In the genomic region with DNA sequence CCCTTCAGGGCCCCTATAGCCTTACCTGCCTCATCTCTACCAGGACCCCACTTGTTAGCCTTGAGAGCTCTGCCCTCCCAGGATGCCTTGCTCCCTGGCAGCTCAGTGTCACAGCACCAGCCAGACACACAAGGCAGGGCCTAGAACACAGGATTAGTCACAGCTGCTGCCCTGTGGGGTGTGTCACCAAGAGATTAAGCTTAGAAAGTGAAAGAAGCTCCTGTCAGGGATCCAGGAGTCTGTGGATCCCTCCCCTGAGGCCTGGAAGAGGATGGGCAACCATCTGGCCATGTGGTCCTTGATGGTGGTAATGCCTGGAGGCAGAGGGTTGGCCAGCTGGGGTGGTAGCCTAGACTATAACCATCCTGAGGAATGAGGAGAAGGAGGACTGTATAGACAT, we compare ENCODE assay signal across 14 mouse cellular contexts.
DNase-seq lines count a peak whose midpoint lies in the region; ATAC-seq lines count a peak whose summit lies in the region.
"Had no signal": no experiment of that assay in that cellular context is flagged by ENCODE, and none has a peak within 500 bp of the region (broad histone marks: within the 10 kb centered on the region; RNA-seq: fewer than 3 reads in every experiment).

No protein-coding gene starts in this region.

- no peak overlapping the region for H3K4me3 ChIP-seq in midbrain, embryonic 12.5 days
- no peak overlapping the region for H3K4me3 ChIP-seq in midbrain, embryonic 15.5 days
- H3K4me3 ChIP-seq: forebrain, embryonic 15.5 days; limb, embryonic 12.5 days; neural tube, embryonic 12.5 days had no signal

- H3K27me3 ChIP-seq in midbrain, embryonic 12.5 days, result 0 out of 2 replicates have a peak, but pooled peaks cover 2% of the 10 kb centered on the region
- 0 out of 2 replicates have a peak, but pooled peaks cover 2% of the 10 kb centered on the region for H3K27me3 ChIP-seq in midbrain, embryonic 15.5 days (replicated peaks)
- H3K27me3 ChIP-seq: forebrain, embryonic 15.5 days; limb, embryonic 12.5 days; neural tube, embryonic 12.5 days had no signal

- DNase-seq in adrenal gland, adult 2 months, result peak; percentile 42
- DNase-seq in adrenal gland, postnatal 10 days, result no peak
- peak; percentile 30 for DNase-seq in retina, postnatal 7 days (ENCODE audit: low read depth, low spot score)
- no peak for DNase-seq in c-Kit-positive CD71-positive TER-119-positive erythroid progenitor cells, embryonic 14.5 days (ENCODE audit: low spot score)
- DNase-seq in right cerebral cortex, postnatal 25 days, result no peak
- DNase-seq: cerebellum, adult 11-12 months had no signal

- H3K4me1 ChIP-seq in midbrain, embryonic 12.5 days, result peaks cover 32% of the 10 kb centered on the region
- H3K4me1 ChIP-seq in midbrain, embryonic 15.5 days, result peaks cover 8% of the 10 kb centered on the region

- no peak overlapping the region for H3K27ac ChIP-seq in midbrain, embryonic 12.5 days (replicated peaks)
- no peak overlapping the region for H3K27ac ChIP-seq in midbrain, embryonic 15.5 days
- H3K27ac ChIP-seq: forebrain, embryonic 15.5 days; limb, embryonic 12.5 days; liver, embryonic 14.5 days; neural tube, embryonic 12.5 days had no signal

- H3K36me3 ChIP-seq in midbrain, embryonic 12.5 days, result no peaks in the 10 kb centered on the region; the same call in 1 of the 2 replicates
- no peaks in the 10 kb centered on the region for H3K36me3 ChIP-seq in midbrain, embryonic 15.5 days (replicated peaks)
- H3K36me3 ChIP-seq: forebrain, embryonic 15.5 days; neural tube, embryonic 12.5 days had no signal

- ATAC-seq in midbrain, embryonic 12.5 days (ENCODE audit: low FRiP score, low read depth), result 0 out of 2 replicates have a peak, but pooled peaks have one; percentile 25
- ATAC-seq in midbrain, embryonic 15.5 days (replicated peaks), result no peak
- ATAC-seq in erythroid progenitor cell, adult 5-6 weeks (replicated peaks; ENCODE audit: low FRiP score, poor library complexity, severe bottlenecking), result peak; percentile 11; the same call in 1 of the 2 replicates
- ATAC-seq: forebrain, embryonic 15.5 days; lung, postnatal 0 days had no signal

- H3K9ac ChIP-seq in midbrain, embryonic 12.5 days (replicated peaks), result no peak overlapping the region
- H3K9ac ChIP-seq in midbrain, embryonic 15.5 days, result no peak overlapping the region
- H3K9ac ChIP-seq: forebrain, embryonic 15.5 days; limb, embryonic 12.5 days; liver, embryonic 14.5 days; neural tube, embryonic 12.5 days had no signal

- H3K4me2 ChIP-seq in midbrain, embryonic 12.5 days (replicated peaks), result no peak overlapping the region
- no peak overlapping the region for H3K4me2 ChIP-seq in midbrain, embryonic 15.5 days
- H3K4me2 ChIP-seq: forebrain, embryonic 15.5 days; limb, embryonic 12.5 days; neural tube, embryonic 12.5 days had no signal

- no peaks in the 10 kb centered on the region for H3K9me3 ChIP-seq in midbrain, embryonic 12.5 days
- H3K9me3 ChIP-seq in midbrain, embryonic 15.5 days, result no peaks in the 10 kb centered on the region
- H3K9me3 ChIP-seq: forebrain, embryonic 15.5 days; limb, embryonic 12.5 days; neural tube, embryonic 12.5 days had no signal

Comparison
In these comparisons a context has a peak if more than half of its experiments do, and no peak if none do; other contexts are left out.
1. DNase-seq: peak in adrenal gland, adult 2 months (single experiment) and retina, postnatal 7 days (single experiment); none in adrenal gland, postnatal 10 days (single experiment), c-Kit-positive CD71-positive TER-119-positive erythroid progenitor cells, embryonic 14.5 days (single experiment) and right cerebral cortex, postnatal 25 days (single experiment).